Mouse (Mus musculus) gastrocnemius, adult 2 months (tissue): ENCODE measurements around the gene Trib3. TPM values are rescaled to one million over a fixed set of nuclear protein-coding genes. Genes with fewer than 3 reads are reported as not detected.

Experiments
- DNase-seq: peaks from one replicate; pipeline ENCODE4 v3.0.0; 2022
- H3K27ac ChIP-seq: fragments of 200-600 bp; 2 replicates; pipeline ENCODE4 v1.8.1; 2022; ENCODE audit warnings: mild to moderate bottlenecking
- H3K4me3 ChIP-seq: fragments of 200-600 bp; 2 replicates; pipeline ENCODE4 v1.8.1; 2022; ENCODE audit warnings: mild to moderate bottlenecking, moderate library complexity
- CTCF ChIP-seq: fragments of 200-600 bp; IDR thresholded peaks from 2 replicates; pipeline ENCODE4 v1.8.1; 2022; ENCODE audit warnings: antibody characterized with exemption, mild to moderate bottlenecking, moderate library complexity
- intact Hi-C: fragments of 180-260 bp; cut with DNase I; formaldehyde crosslinking; loops from one replicate; pipeline ENCODE4 v1.15.1; 2025
- total RNA-seq, 2 experiments: library from RNA; stranded (reverse); gene quantifications; 2 replicates each; pipeline ENCODE4 v1.2.3; 2021

Gene Trib3
- total RNA-seq, 2 experiments from 2014 or later, result 1.2 to 1.4 TPM

DNA sequence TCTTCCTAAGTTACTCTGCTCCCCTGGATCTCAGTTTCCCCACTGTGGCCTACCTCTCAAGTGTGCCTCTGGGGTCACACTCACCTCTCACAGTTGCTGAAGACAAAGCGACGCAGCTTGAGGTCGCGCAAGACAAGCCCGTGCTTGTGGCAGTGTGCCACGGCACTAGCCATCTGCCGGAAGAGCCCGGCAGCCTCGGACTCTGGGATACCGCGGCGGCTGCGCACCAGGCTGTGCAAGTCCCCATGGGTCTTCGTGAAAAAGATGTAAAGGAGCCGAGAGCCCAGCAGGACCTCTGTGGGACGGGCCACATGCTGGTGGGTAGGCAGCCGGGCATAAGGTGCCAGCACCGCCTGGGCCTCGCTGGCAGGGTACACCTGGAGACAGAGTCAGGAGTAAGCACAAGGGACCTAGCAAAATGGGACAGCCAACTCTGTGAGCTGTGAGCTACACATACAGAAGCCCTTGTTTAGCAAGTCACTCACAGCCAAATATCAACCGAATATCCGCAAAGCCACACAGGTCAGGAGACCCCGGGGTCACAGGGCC lies 4.1 kb downstream of the Trib3 start:
- no peak for DNase-seq
- Histone ChIP-seq H3K4me3 (no peak overlapping the region), H3K27ac (no peak overlapping the region)
- intact Hi-C loops, result no loop called here
- no peak for TF ChIP-seq CTCF

- intact Hi-C loops, result no loop called here
- no peak for DNase-seq
- Histone ChIP-seq H3K4me3 (no peak overlapping the region), H3K27ac (no peak overlapping the region)
- TF ChIP-seq CTCF, result no peak
These were observed 5.5 kb downstream of the Trib3 start for GRCm38 (mm10) chr2:152338319-152338718.

DNA sequence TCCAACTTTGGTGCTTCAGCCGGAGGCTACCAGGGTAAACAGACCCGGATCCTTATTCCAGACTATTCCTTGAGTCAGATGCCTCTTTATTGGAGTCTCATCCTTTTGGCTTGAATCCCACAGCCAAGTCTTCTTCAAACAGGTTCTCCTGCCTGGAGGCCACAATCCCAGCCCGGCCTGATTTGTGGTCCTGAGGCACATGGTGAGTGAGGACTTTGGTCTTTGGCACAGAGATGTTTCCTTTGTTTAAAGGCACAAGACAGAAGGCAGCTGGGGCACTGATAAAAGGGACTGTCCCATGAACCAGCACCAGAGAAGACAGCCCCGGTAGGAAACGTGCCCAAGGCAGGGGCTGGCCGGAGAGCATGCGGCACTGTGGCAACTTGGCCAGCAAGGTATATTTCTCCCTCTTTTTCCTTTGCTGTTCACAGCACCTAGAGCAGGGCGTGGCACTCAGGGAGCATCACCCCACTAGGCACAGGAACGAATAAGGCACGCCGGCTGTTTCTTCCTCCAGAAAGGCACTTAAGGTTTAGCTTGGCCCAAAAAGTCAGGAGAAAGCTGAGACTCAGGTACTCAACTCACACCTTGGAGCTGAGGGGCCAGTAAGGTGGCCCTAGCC lies 6.1 kb downstream of the Trib3 start:
- TF ChIP-seq CTCF, result no peak
- DNase-seq, result no peak
- Histone ChIP-seq H3K27ac (no peak overlapping the region), H3K4me3 (no peak overlapping the region)
- intact Hi-C loops, result no loop called here

DNA sequence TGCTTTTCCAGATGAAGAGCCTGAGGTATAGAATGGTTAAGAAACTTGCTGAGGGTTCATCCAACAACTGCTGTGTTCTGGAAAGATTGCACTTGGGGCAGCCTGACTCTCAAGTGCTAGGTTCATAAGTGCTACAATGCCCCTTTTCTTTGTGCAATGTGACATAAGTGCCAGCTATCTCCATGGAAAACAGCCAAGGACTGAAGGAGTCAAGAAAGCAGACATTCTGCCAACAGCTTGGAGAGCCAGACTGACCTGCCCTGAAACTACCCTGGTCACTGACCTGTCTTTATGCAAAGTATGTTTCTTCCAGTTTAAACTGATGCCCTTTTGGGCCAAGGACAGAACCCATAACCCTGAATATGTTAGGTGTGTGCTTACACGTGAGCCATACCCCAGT lies 7.0 kb downstream of the Trib3 start:
- intact Hi-C loops, result no loop called here
- no peak for DNase-seq
- no peak overlapping the region for H3K27ac ChIP-seq
- TF ChIP-seq CTCF, result no peak
- H3K4me3 ChIP-seq, result no peak overlapping the region

DNA sequence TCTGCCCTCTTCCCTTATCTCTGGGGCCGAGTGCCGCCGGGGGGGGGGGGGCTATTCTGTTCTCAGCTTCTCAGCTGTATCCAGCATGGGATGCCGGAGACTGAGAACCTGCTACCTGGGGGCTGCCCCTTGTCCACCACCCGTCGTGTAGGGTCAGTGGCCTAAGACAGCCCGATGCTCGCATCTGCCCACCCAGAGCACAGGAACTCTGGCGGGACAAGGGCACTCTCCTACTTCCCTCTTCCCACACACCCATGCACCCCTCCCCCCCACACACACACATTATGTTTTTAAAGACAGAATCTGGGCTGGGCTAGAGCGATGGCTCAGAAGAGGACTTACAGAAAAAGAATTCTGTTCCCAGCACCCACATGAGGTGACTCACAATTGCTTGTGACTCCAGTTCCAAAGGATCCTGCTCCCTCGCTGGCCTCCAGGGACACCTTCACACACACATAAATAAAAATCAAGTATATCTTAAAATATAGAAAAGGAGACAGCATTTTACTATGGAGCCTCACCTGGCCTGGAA lies 8.5 kb downstream of the Trib3 start:
- intact Hi-C loops, result no loop called here
- H3K4me3 ChIP-seq, result no peak overlapping the region
- H3K27ac ChIP-seq, result no peak overlapping the region
- no peak for DNase-seq
- TF ChIP-seq CTCF, result no peak

GRCm38 (mm10) chr2:152333345-152334006 lies 10.4 kb downstream of the Trib3 start:
- no peak overlapping the region for H3K27ac ChIP-seq
- TF ChIP-seq CTCF, result no peak
- no peak for DNase-seq
- intact Hi-C loops, result loop anchor here (5.0 kb wide), 2 partner anchors 41 to 106 kb away; partner anchors contain the start of genes Csnk2a1 and Tbc1d20
- no peak overlapping the region for H3K4me3 ChIP-seq

DNA sequence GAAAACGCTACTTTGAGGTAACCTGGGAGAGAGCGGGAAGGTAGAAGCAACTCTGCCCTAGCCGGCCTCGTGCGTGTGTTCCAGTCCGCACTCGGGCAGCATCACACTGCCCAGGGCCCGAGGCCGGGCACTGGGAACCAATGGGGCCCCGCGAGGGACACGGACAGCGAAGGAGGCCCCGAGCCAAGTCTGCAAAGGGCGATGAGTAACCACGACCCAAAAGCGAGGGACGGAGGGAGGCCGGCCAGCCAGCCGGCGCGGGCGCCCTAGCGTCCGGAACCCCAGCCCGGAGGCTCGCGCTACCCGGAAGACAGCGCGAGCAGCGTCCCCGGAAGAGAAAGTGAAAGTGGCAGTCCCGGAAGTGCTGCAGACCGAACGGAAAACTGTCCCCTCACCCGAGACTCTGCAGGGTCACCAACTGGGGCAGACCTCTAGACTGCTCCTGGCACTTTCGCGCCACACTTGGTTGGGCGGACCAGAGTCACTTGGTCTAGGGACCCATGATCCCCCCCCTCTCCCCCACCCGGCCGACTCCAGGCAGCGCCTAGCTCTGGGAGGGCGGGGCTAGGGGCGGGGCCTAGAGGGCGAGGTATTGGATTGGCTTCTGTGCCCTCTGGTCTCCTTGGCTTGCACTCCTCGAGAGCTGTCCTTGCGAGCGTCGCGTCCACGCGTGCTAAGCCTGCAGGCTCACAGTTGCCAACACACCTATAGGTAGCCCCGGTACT lies 11.6 kb downstream of the Trib3 start, which contains the start of gene Rbck1:
Gene Rbck1 (minus strand): TSS at position 553 of the 725 bp plus-strand sequence.
- intact Hi-C loops, result loop anchor here (5.0 kb wide), 2 partner anchors 40 to 105 kb away; partner anchors contain the start of genes Csnk2a1 and Tbc1d20
- 0 out of 2 replicates have a peak, but pooled peaks have one; percentile 17 for TF ChIP-seq CTCF
- Histone ChIP-seq H3K4me3 (peak within 1 kb of the TSS; percentile 86), H3K27ac (peak within 1 kb of the TSS; percentile 98)
- DNase-seq, result peak; percentile 93

DNA sequence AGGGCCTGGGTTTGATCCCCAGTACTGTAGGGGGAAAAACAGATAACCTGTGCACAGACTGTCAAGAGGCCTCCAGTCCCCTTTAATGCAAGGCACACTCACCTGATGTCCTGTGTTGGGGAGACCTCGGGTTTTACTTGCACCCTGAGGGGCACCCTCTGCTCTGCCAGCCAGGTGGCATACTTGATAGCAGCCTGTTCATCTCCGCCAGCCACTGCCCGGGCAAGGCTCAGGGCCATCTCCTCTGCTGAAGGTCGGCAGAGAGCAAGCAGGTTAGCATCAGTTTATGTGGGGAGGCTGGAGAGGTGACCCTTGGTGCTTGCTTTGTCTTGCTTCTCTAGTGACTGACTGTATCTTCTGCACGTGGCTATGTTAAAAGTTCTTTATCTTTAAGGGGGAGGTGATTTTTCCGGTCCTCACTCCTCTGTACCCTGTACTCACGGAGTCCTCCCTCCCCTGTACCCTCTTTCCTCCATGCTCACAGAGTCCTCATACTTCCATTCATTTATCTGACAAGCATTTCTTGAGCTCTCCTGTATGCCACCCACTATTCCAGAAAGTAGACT lies 12.9 kb downstream of the Trib3 start:
- Histone ChIP-seq H3K27ac (no peak overlapping the region), H3K4me3 (peak overlapping the region; percentile 86)
- no peak for DNase-seq
- TF ChIP-seq CTCF, result no peak
- intact Hi-C loops, result loop anchor here (5.0 kb wide), 2 partner anchors 39 to 104 kb away; partner anchors contain the start of genes Csnk2a1 and Tbc1d20

DNA sequence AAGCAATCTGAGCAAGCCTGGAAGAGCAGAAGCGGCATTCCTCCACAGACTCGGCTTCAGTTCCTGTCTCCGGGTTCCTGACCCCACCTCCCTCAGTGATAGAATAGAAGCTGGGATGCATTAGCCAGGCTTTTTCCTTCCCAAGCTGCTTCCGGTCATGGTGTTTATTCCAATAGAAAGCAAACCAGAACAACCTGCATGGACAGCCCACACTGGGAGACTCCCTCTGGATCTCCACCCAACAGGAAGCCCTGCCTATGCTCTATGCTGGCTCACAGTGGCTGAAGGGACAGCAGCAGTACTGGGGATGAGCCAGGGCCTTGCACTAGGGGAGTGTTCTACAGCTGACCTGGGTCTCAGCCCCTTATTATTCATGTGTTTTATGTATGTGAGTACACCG lies 15.9 kb downstream of the Trib3 start:
- no peak overlapping the region for H3K4me3 ChIP-seq
- no peak for DNase-seq
- peak overlapping the region; percentile 48; the same call in 1 of the 2 replicates for H3K27ac ChIP-seq
- TF ChIP-seq CTCF, result no peak
- intact Hi-C loops, result no loop called here

GRCm38 (mm10) chr2:152326654-152327053 lies 17.2 kb downstream of the Trib3 start:
- no peak for TF ChIP-seq CTCF
- intact Hi-C loops, result no loop called here
- H3K4me3 ChIP-seq, result no peak overlapping the region
- no peak overlapping the region for H3K27ac ChIP-seq
- no peak for DNase-seq

DNA sequence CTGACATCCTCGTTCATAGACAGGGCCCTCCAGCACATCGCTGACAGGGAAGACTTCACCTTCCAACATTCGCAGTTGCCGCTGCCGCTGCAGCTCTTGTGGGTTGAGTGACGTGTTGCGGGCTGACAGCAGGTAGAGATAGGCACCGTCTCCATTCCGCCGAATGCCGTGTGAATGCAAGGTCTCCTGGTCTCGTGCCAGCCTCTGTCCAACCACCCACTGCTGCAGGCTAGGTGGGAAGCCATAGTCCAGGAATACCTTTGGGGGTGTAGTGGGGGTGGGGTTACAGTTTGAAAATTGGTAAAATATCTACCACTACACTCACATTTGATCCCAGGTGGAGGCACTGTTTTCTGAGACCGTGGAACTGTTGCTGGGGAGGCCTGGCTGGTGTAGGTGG lies 17.7 kb downstream of the Trib3 start:
- TF ChIP-seq CTCF, result no peak
- DNase-seq, result no peak
- Histone ChIP-seq H3K4me3 (no peak overlapping the region), H3K27ac (no peak overlapping the region)
- intact Hi-C loops, result no loop called here

DNA sequence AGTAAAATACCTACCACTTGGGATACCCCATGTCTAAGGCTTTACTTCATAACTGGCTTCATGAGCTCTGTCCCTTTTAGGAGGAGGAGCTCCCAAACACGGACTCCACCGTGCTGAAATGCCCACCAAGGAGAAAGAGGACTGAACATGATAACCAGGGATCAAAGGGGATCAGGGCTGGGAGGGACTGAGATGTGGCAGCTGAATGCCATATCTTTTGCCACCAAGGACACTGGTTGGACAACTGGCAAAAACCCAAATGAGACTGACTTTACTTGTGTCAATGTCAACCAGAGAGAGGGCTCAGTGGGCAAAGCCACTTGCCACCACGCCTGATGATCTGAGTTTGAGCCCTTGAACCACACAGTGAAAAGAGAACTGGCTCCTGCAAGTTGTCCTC lies 19.0 kb downstream of the Trib3 start:
- intact Hi-C loops, result no loop called here
- Histone ChIP-seq H3K4me3 (no peak overlapping the region), H3K27ac (no peak overlapping the region)
- DNase-seq, result no peak
- TF ChIP-seq CTCF, result no peak
